Mouse (Mus musculus) myocyte (in vitro differentiated cells): Measurements from ENCODE around the gene Ccdc40. TPM values are rescaled to one million over a fixed set of nuclear protein-coding genes. Genes with fewer than 3 reads are reported as not detected.
A peak's percentile ranks its signal among the peaks of the same experiment; 100 is the strongest.

Experiments used
- H3K27me3 ChIP-seq: one replicate; pipeline ENCODE4 v1.6.1; 2011; ENCODE audit not compliant: control insufficient read depth, insufficient read depth, insufficient read length
- H3K36me3 ChIP-seq: one replicate; pipeline ENCODE4 v1.6.1; 2011; ENCODE audit not compliant: control insufficient read depth, insufficient read depth
- H3K4me2 ChIP-seq: one replicate; pipeline ENCODE4 v1.6.1; 2011; ENCODE audit warnings: low read depth, control low read depth
- H3K4me3 ChIP-seq: one replicate; pipeline ENCODE4 v1.5.1; 2011; ENCODE audit warnings: mild to moderate bottlenecking, control low read depth, moderate library complexity
- H3K79me2 ChIP-seq: one replicate; pipeline ENCODE4 v1.6.1; 2011; ENCODE audit not compliant: control insufficient read depth, insufficient read depth
- H3ac ChIP-seq: one replicate; pipeline ENCODE4 v1.6.1; 2011; ENCODE audit not compliant: control insufficient read depth, insufficient read length
- CEBPB ChIP-seq: IDR thresholded peaks from 2 replicates; pipeline ENCODE4 v1.6.1; 2011; ENCODE audit warnings: mild to moderate bottlenecking, moderate library complexity; ENCODE audit not compliant: poor library complexity, insufficient read depth, severe bottlenecking
- E2F4 ChIP-seq: IDR thresholded peaks from one replicate; pipeline ENCODE4 v1.6.1; 2011; ENCODE audit warnings: mild to moderate bottlenecking, control low read depth, moderate library complexity; ENCODE audit not compliant: insufficient read depth
- MAX ChIP-seq: IDR thresholded peaks from one replicate; pipeline ENCODE4 v1.6.1; 2011; ENCODE audit warnings: low read depth, mild to moderate bottlenecking, control low read depth
- MYOD1 ChIP-seq, 3 experiments: IDR thresholded peaks; one replicate each; pipeline ENCODE4 v1.6.1; 2011; ENCODE audit warnings: control low read depth in 2 of 3, low read depth in 2 of 3, mild to moderate bottlenecking in 2 of 3, moderate library complexity in 1 of 3; ENCODE audit not compliant: insufficient read length in 2 of 3, control insufficient read depth in 1 of 3
- MYOG ChIP-seq, 3 experiments: IDR thresholded peaks; one replicate each; pipeline ENCODE4 v1.6.1; 2011; ENCODE audit warnings: control low read depth in 2 of 3, low read depth in 2 of 3, mild to moderate bottlenecking in 2 of 3; ENCODE audit not compliant: insufficient read length in 2 of 3, control insufficient read depth in 1 of 3, insufficient read depth in 1 of 3
- POLR2A ChIP-seq: IDR thresholded peaks from one replicate; pipeline ENCODE4 v1.6.1; 2011; ENCODE audit warnings: low read depth, mild to moderate bottlenecking, control low read depth, moderate library complexity; ENCODE audit not compliant: insufficient read length
- POLR2AphosphoS2 ChIP-seq: IDR thresholded peaks from one replicate; pipeline ENCODE4 v1.6.1; 2011; ENCODE audit warnings: low read depth, control low read depth; ENCODE audit not compliant: insufficient read length
- REST ChIP-seq: IDR thresholded peaks from one replicate; pipeline ENCODE4 v1.6.1; 2011; ENCODE audit warnings: mild to moderate bottlenecking, control low read depth, moderate library complexity; ENCODE audit not compliant: insufficient read depth, insufficient read length
- SRF ChIP-seq: IDR thresholded peaks from one replicate; pipeline ENCODE4 v1.6.1; 2011; ENCODE audit warnings: low read depth; ENCODE audit not compliant: control insufficient read depth, insufficient read length
- TCF12 ChIP-seq: IDR thresholded peaks from one replicate; pipeline ENCODE4 v1.6.1; 2011; ENCODE audit warnings: mild to moderate bottlenecking, control low read depth; ENCODE audit not compliant: poor library complexity, insufficient read depth, severe bottlenecking
- TCF3 ChIP-seq: IDR thresholded peaks from one replicate; pipeline ENCODE4 v1.6.1; 2011; ENCODE audit warnings: low read depth, control low read depth; ENCODE audit not compliant: insufficient read length
- USF1 ChIP-seq: IDR thresholded peaks from one replicate; pipeline ENCODE4 v1.6.1; 2011; ENCODE audit warnings: low read depth, mild to moderate bottlenecking, control low read depth, moderate library complexity
- polyA plus RNA-seq: library from polyadenylated mRNA; unstranded; fragments of >200 nt; fragmentation: generic; extraction: Trizol; gene quantifications from one replicate; pipeline ENCODE4 v1.2.1, GENCODE M21; 2012; ENCODE audit warnings: missing spikeins

The Ccdc40 gene
- polyA plus RNA-seq, 1 experiment: 0.07 TPM

GRCm38 (mm10) chr11:119191606-119192081, 36.7 kb upstream of the Ccdc40 start:
- Histone ChIP-seq H3K4me2 (peak overlapping the region; percentile 58), H3K27me3 (no peaks in the 10 kb centered on the region), H3ac (no peak overlapping the region), H3K36me3 (no peaks in the 10 kb centered on the region), H3K4me3 (no peak overlapping the region), H3K79me2 (no peaks in the 10 kb centered on the region)
- TF ChIP-seq POLR2A: peak; percentile 30
- TF ChIP-seq USF1: no peak
- TF ChIP-seq MYOG (IDR thresholded peaks at IDR 0.05; ENCODE audit: control insufficient read depth in 1 of 3, insufficient read depth in 1 of 3, insufficient read length in 2 of 3, low read depth in 2 of 3): peak in 1 of 3 experiments; percentile 2
- peak; percentile 11 for TF ChIP-seq POLR2AphosphoS2
- TF ChIP-seq E2F4: no peak
- no peak for TF ChIP-seq MAX
- TF ChIP-seq MYOD1 (IDR thresholded peaks at IDR 0.05; ENCODE audit: control insufficient read depth in 1 of 3, insufficient read length in 2 of 3, low read depth in 2 of 3): no peak
- TF ChIP-seq TCF3: no peak
- TF ChIP-seq CEBPB: peak; percentile 93
- TF ChIP-seq TCF12: no peak

DNA sequence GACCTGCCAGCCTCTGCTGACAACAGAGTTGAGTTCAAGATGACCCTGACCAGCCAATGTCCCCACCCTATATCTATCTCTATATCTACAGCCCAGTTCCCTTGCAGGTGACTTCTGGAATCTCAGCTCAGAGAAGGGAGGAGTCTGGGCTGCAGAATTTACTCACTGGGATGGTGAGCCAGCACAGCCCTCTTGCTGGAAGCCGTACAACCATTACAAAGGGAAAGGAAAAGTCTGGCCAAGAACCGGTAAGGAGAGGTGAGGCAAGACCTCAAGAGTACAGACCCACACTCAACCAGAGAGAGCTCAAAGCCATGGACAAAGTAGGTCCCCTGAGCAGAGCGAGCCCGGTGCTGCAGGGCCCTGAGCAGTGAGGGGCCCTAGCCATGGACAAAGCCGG, 36.2 kb upstream of the Ccdc40 start:
- Histone ChIP-seq H3K4me3 (no peak overlapping the region), H3K27me3 (no peaks in the 10 kb centered on the region), H3ac (no peak overlapping the region), H3K36me3 (no peaks in the 10 kb centered on the region), H3K4me2 (peak overlapping the region; percentile 44), H3K79me2 (no peaks in the 10 kb centered on the region)
- TF ChIP-seq POLR2AphosphoS2 (no peak), CEBPB (no peak), TCF12 (no peak), MYOG (IDR thresholded peaks at IDR 0.05; ENCODE audit: control insufficient read depth in 1 of 3, insufficient read depth in 1 of 3, insufficient read length in 2 of 3, low read depth in 2 of 3) (no peak), MYOD1 (IDR thresholded peaks at IDR 0.05; ENCODE audit: control insufficient read depth in 1 of 3, insufficient read length in 2 of 3, low read depth in 2 of 3) (no peak), E2F4 (no peak), POLR2A (no peak), SRF (no peak), REST (no peak), USF1 (no peak), TCF3 (no peak), MAX (no peak)

GRCm38 (mm10) chr11:119192605-119193004, 35.8 kb upstream of the Ccdc40 start:
- Histone ChIP-seq H3ac (no peak overlapping the region), H3K4me2 (no peak overlapping the region), H3K4me3 (no peak overlapping the region), H3K36me3 (no peaks in the 10 kb centered on the region), H3K27me3 (no peaks in the 10 kb centered on the region), H3K79me2 (no peaks in the 10 kb centered on the region)
- TF ChIP-seq MAX (no peak), POLR2A (no peak), E2F4 (no peak), CEBPB (no peak), TCF12 (no peak), MYOG (IDR thresholded peaks at IDR 0.05; ENCODE audit: control insufficient read depth in 1 of 3, insufficient read depth in 1 of 3, insufficient read length in 2 of 3, low read depth in 2 of 3) (no peak), SRF (no peak), MYOD1 (IDR thresholded peaks at IDR 0.05; ENCODE audit: control insufficient read depth in 1 of 3, insufficient read length in 2 of 3, low read depth in 2 of 3) (no peak), TCF3 (no peak), USF1 (no peak), REST (no peak), POLR2AphosphoS2 (no peak)

- TF ChIP-seq POLR2A (no peak), TCF12 (no peak)
- no peak overlapping the region for H3K4me2 ChIP-seq
- H3K4me3 ChIP-seq: no peak overlapping the region
- H3K79me2 ChIP-seq: no peaks in the 10 kb centered on the region
- H3K36me3 ChIP-seq: no peaks in the 10 kb centered on the region
- no peak overlapping the region for H3ac ChIP-seq
- H3K27me3 ChIP-seq: no peaks in the 10 kb centered on the region
Measured at GRCm38 (mm10) chr11:119197618-119198563, 30.5 kb upstream of the Ccdc40 start.
